Mouse (Mus musculus): ENCODE measurements around the gene Nell2. TPM values are rescaled to one million over a fixed set of nuclear protein-coding genes. Genes with fewer than 3 reads are reported as not detected.

Gene Nell2
- polyA plus RNA-seq, 1 experiment from 2014 or later, result 203 TPM

DNA sequence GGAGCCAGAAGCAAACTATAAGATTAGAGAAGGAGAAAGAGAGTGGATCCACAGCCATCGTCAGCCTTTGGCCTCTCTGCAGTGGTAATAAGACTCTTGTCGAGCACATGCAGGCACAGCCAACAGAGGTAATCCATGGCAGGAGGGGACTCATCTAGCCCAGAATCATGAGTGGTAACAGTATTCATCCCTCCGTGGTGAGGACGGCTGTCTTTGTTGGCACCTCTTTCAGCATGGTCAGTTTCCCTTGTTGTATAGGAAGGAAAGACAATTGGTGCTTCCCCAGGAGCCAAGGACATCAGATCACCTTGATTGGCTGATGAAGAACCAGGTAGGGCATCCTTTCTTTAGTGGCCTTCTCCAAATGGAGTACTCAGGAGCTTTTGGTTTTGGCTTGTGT is 419.7 kb downstream of the Nell2 start:
- 84% methylated on average over 4 of the region's 4 CpGs for WGBS
- H3K9me3 ChIP-seq, result no peaks in the 10 kb centered on the region
- no peak overlapping the region for H3K27ac ChIP-seq
- H3K4me2 ChIP-seq, result no peak overlapping the region
- H3K9ac ChIP-seq, result no peak overlapping the region
- H3K4me3 ChIP-seq, result no peak overlapping the region
- peaks cover 3% of the 10 kb centered on the region; the same call in 1 of the 2 replicates for H3K4me1 ChIP-seq
- H3K27me3 ChIP-seq (replicated peaks), result no peaks in the 10 kb centered on the region
- no peaks in the 10 kb centered on the region for H3K36me3 ChIP-seq (replicated peaks)
- no peak for ATAC-seq (replicated peaks)

DNA sequence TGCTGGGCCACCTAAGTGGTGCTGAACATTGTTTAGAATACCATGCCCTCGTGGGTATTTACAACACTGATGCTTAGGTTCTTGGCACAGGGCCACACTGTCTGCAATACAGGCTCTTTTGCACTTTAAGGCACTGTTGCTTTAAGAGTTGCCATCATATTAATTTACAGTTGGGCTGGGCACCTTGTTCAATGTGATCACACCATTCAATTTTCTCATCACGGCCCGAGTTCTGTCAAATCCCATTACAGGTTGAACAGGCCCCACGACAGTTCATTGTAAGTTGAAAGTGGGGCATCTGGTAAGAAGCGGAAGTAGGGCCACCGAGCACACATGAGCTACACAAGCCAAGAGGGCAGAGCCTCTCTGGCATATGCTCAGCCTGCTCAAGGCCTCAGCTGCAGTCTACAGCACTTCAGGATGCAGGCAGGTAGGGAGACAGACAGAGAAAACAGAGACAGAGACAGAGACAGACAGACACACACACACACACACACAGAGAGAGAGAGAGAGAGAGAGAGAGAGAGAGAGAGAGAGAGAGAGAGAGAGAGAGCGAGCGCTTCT is 421.0 kb downstream of the Nell2 start:
- ATAC-seq (replicated peaks), result no peak
- Histone ChIP-seq H3K27me3 (replicated peaks) (no peaks in the 10 kb centered on the region), H3K9me3 (no peaks in the 10 kb centered on the region), H3K4me2 (no peak overlapping the region), H3K27ac (no peak overlapping the region), H3K4me3 (no peak overlapping the region), H3K9ac (no peak overlapping the region), H3K4me1 (peaks cover 3% of the 10 kb centered on the region; the same call in 1 of the 2 replicates), H3K36me3 (replicated peaks) (no peaks in the 10 kb centered on the region)
- 56% methylated on average over 8 of the region's 8 CpGs for WGBS

DNA sequence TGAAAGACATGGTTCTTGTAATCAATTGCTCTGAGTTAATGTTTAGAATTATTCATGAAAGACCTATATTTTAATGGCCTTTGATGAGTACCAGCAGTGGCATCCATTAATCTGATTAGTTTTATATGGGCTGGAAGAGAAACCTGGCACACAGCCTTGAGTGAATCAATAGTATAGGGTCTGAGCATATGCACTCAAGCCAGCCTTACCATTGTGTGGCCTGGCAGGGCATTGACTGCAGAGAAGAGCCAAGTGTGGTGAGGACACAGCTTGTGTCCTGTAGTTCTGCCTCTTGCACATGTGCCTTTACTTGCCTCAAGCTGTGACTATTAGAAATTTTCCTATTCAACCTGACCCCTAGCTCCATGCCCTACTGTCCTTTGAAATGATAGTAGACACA is 426.8 kb downstream of the Nell2 start:
- Histone ChIP-seq H3K4me3 (no peak overlapping the region), H3K4me2 (no peak overlapping the region), H3K27me3 (replicated peaks) (no peaks in the 10 kb centered on the region), H3K4me1 (no peaks in the 10 kb centered on the region), H3K27ac (no peak overlapping the region), H3K9me3 (no peaks in the 10 kb centered on the region), H3K9ac (no peak overlapping the region), H3K36me3 (replicated peaks) (no peaks in the 10 kb centered on the region)
- no peak for ATAC-seq (replicated peaks)

DNA sequence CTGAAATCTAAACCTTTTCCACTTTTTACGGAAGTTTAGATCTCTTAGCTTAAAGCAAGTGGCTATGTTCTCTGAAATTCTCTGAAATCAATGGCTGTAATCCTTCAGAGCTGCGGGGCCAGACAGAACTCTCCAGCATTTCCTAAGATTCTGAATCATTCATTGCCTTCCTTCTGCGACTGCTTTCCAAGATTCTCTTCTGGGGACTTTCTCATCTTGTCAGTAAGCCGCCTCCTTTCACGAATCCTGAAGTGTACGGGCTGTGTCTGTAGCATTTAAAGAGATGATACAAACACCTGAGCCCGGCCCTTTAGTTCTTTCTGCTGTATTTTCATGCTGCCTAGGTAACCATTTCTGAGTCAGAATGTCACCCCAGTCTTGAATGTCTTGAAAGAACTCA is 428.2 kb downstream of the Nell2 start:
- H3K4me2 ChIP-seq, result no peak overlapping the region
- no peaks in the 10 kb centered on the region for H3K36me3 ChIP-seq (replicated peaks)
- no peak overlapping the region for H3K4me3 ChIP-seq
- H3K27me3 ChIP-seq (replicated peaks), result no peaks in the 10 kb centered on the region
- no peaks in the 10 kb centered on the region for H3K9me3 ChIP-seq
- ATAC-seq (replicated peaks), result no peak
- no peaks in the 10 kb centered on the region for H3K4me1 ChIP-seq
- H3K9ac ChIP-seq, result no peak overlapping the region
- WGBS, result 78% methylated on average over 7 of the region's 7 CpGs
- H3K27ac ChIP-seq, result no peak overlapping the region

DNA sequence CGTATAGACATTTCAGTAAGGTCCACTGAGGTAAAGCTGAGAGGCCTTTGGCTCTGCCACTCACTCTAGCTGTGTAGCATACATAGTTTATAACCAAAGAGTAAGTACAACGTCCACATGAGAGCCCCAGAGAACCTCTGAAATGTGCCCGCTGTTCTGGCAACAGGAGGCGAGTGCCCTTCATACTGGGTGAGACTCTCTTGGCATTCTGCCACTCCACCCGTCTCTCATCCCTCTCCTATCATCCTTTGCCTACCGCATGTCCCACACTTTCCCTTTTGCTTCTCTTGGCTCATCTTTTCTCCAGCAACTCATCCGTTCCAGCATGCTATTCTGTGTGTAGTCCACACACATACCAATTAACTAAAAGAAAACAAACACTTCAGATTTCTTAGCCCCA is 442.4 kb downstream of the Nell2 start:
- H3K4me1 ChIP-seq, result peaks cover 10% of the 10 kb centered on the region
- 87% methylated on average over 7 of the region's 7 CpGs for WGBS
- ATAC-seq (replicated peaks), result no peak

DNA sequence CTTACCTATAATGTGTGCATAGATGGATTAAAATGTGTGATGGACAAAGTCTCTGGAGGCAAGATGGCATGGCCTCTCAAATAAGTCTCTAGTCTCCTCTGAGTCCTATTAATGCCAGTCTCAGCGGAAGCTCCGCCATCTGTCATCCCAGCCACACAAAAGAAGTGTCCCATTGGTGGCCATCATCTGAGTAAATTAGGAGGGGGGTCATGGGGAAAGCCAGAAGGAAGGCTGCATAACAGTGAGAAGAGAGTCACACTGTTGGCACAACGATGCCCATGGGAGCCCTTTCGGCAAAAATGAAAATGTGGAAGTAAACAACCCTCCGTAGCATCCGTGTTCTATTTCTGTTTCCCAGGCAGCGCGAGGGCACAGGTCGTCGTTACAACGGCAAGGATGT is 446.7 kb downstream of the Nell2 start:
- no peaks in the 10 kb centered on the region for H3K36me3 ChIP-seq (replicated peaks)
- H3K4me2 ChIP-seq, result peak overlapping the region; percentile 20
- no peaks in the 10 kb centered on the region for H3K9me3 ChIP-seq
- H3K4me3 ChIP-seq, result no peak overlapping the region
- H3K9ac ChIP-seq, result no peak overlapping the region
- 42% methylated on average over 11 of the region's 11 CpGs for WGBS
- peaks cover 11% of the 10 kb centered on the region for H3K4me1 ChIP-seq
- ATAC-seq (replicated peaks), result peak; percentile 58; the same call in 1 of the 2 replicates
- no peaks in the 10 kb centered on the region for H3K27me3 ChIP-seq (replicated peaks)
- H3K27ac ChIP-seq, result 0 out of 2 replicates have a peak overlapping the region, but pooled peaks have one; percentile 27

More for the DNA sequence above, 442.4 kb downstream of the Nell2 start:
- H3K27me3 ChIP-seq (replicated peaks), result no peaks in the 10 kb centered on the region
- no peaks in the 10 kb centered on the region for H3K9me3 ChIP-seq
- H3K4me3 ChIP-seq, result no peak overlapping the region
- no peak overlapping the region for H3K9ac ChIP-seq
- H3K36me3 ChIP-seq (replicated peaks), result no peaks in the 10 kb centered on the region
- no peak overlapping the region for H3K27ac ChIP-seq
- no peak overlapping the region for H3K4me2 ChIP-seq

DNA sequence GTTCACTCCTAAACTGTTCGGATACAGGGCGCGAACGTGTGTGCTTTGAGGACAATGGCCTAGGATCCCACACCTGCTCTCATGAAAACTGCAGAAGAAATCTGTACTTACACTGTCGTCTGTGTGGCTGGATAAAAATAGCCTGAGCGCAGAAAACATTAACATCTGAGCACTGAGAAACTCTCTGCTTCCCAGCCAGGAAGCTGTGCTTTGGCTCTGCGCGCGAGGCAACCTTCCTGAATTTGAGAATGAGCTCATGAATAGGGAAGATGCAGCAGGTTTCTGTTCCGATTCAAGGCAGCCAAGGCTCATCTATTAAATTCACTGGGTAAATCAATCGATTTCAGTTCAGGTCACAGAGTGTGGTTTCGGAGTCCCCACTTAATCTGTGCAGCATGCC is 453.0 kb downstream of the Nell2 start:
- 56% methylated on average over 12 of the region's 12 CpGs for WGBS
- ATAC-seq (replicated peaks), result no peak
- H3K27ac ChIP-seq, result peak overlapping the region; percentile 38; the same call in 1 of the 2 replicates

DNA sequence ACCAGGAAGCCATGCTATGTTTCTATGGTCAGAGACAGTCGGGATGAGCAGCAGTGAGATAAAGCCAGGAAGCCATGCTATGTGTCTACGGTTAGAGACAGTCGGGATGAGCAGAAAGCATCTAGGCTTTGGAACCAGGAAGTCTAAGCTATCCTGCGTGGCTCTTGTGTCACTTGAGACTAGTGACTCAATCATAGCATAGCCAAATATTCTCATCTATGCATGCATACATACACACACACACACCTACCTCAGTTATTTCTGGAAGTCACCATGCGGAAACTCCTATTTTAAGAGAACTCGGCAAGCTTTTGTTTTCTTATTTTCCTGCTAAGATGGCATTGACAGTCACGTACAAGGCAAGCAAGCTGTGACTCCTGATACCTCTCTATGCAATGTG is 457.5 kb downstream of the Nell2 start:
- Histone ChIP-seq H3K9ac (no peak overlapping the region), H3K9me3 (no peaks in the 10 kb centered on the region), H3K4me1 (peaks cover 16% of the 10 kb centered on the region; the same call in 1 of the 2 replicates), H3K36me3 (replicated peaks) (no peaks in the 10 kb centered on the region), H3K4me3 (no peak overlapping the region), H3K27me3 (replicated peaks) (no peaks in the 10 kb centered on the region), H3K4me2 (no peak overlapping the region), H3K27ac (no peak overlapping the region)
- ATAC-seq (replicated peaks), result no peak
- WGBS, result 92% methylated on average over 7 of the region's 7 CpGs

More for the DNA sequence above, 453.0 kb downstream of the Nell2 start:
- H3K4me1 ChIP-seq, result peaks cover 5% of the 10 kb centered on the region; the same call in 1 of the 2 replicates
- no peak overlapping the region for H3K4me3 ChIP-seq
- H3K9me3 ChIP-seq, result no peaks in the 10 kb centered on the region
- no peak overlapping the region for H3K4me2 ChIP-seq
- no peaks in the 10 kb centered on the region for H3K36me3 ChIP-seq (replicated peaks)
- no peaks in the 10 kb centered on the region for H3K27me3 ChIP-seq (replicated peaks)
- H3K9ac ChIP-seq, result no peak overlapping the region

DNA sequence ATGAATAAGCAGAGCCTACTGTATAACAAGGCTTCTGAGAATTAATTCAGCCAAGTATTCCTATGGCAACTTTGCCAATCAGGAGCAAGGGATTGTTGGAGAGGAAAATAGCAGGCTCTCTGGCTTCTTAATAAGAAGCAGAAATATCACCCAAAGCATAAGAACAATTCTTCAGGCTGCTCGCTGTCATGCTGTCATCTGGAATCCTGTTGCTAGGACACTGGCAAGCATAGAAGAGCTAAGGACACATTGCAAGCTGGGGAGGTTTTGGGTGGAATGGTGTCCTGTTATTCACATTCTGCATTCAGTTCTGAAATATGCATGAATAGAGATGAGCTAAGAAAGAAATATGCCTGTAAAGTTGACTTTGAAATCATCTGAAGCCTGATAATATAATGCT is 459.6 kb downstream of the Nell2 start:
- Histone ChIP-seq H3K4me2 (no peak overlapping the region), H3K27ac (peak overlapping the region; percentile 4), H3K27me3 (replicated peaks) (no peaks in the 10 kb centered on the region), H3K36me3 (replicated peaks) (no peaks in the 10 kb centered on the region), H3K9ac (no peak overlapping the region), H3K9me3 (no peaks in the 10 kb centered on the region), H3K4me1 (0 out of 2 replicates have a peak, but pooled peaks cover 10% of the 10 kb centered on the region), H3K4me3 (no peak overlapping the region)
- ATAC-seq (replicated peaks), result no peak
- WGBS, result 69% methylated on average over 1 of the region's 1 CpGs

DNA sequence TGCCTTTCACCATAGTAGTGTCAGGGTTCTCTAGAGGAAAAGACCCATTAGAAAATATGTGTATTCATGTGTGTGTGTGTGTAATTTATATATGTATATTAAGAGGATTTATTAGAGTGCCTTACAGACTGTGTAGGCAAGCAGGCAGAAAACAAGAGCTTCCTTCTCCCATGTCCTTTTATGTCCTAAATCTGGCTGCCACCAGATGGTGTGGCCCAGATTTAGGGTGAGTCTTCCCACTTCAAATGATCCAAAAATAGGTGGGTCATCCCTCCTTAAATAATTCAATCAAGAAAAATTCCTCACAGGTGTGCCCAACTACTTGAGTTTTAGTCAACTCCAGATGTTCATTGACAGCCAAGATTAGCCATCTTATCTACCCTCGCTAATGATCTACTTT is 460.3 kb downstream of the Nell2 start:
- Histone ChIP-seq H3K27me3 (replicated peaks) (no peaks in the 10 kb centered on the region), H3K4me1 (0 out of 2 replicates have a peak, but pooled peaks cover 10% of the 10 kb centered on the region), H3K4me2 (no peak overlapping the region), H3K36me3 (replicated peaks) (no peaks in the 10 kb centered on the region), H3K9ac (no peak overlapping the region), H3K9me3 (no peaks in the 10 kb centered on the region), H3K27ac (no peak overlapping the region), H3K4me3 (no peak overlapping the region)
- ATAC-seq (replicated peaks), result no peak
- WGBS, result 95% methylated on average over 1 of the region's 1 CpGs

DNA sequence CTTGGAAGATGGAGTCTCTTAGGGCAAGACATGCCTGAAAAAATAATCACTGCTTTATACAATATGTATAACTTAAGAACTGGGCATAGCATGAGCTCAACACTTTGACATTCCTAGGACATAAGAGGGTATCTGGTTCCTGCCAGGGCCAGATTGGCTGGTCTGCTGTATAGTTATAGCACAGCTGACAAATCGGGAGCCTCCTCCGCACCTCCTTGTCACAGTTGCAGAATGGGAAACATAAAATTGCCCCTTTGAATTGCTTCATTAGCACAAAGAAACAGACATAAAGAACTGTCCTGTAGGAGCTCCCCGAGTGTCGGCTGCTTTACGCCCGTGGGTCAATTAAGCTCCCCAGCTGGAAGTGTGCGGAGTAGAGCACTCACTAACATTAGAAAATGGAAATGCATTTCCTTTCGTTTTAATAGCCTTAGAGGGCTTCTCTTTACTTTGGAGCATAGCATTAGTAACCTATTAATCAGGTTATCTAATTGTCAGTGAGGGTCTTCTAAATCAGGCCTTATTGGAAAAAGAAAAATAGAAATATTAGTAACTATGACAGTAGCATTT is 473.2 kb downstream of the Nell2 start:
- Histone ChIP-seq H3K9ac (no peak overlapping the region), H3K4me3 (no peak overlapping the region), H3K4me1 (no peaks in the 10 kb centered on the region), H3K36me3 (replicated peaks) (no peaks in the 10 kb centered on the region), H3K27me3 (replicated peaks) (no peaks in the 10 kb centered on the region), H3K4me2 (no peak overlapping the region), H3K9me3 (no peaks in the 10 kb centered on the region), H3K27ac (no peak overlapping the region)
- ATAC-seq (replicated peaks), result no peak
- 41% methylated on average over 8 of the region's 8 CpGs for WGBS

DNA sequence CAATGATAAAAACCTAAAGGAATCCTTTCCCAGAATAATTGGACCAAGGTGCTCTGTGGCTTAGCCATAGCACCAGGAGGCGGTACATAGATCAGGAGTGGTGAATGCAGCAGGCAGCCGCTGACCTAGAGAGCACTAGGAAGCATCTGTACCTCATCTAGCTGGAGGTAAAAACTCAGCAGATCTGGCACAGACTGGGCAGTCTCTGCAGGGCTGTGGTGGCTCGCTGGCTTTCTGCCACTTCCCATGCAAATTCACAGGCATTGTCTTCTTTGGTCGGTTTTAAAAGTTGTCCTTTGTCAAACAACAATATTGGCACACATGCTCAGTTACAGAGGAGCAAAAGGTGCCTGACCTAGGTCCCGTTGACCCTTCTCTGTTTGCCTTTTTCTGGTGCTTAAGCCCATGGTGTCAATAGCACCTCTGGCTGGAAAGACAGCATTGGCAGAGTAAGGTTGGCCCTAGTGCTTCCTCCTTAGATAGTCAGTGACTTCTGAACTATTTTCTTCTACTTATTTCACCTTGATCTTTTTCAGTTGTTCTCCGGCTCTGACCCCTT is 479.1 kb downstream of the Nell2 start:
- Histone ChIP-seq H3K4me1 (0 out of 2 replicates have a peak, but pooled peaks cover under 1% of the 10 kb centered on the region), H3K4me2 (no peak overlapping the region), H3K4me3 (no peak overlapping the region), H3K27me3 (replicated peaks) (no peaks in the 10 kb centered on the region), H3K9me3 (no peaks in the 10 kb centered on the region), H3K27ac (no peak overlapping the region), H3K36me3 (replicated peaks) (no peaks in the 10 kb centered on the region), H3K9ac (no peak overlapping the region)
- ATAC-seq (replicated peaks), result no peak
- 72% methylated on average over 6 of the region's 6 CpGs for WGBS

DNA sequence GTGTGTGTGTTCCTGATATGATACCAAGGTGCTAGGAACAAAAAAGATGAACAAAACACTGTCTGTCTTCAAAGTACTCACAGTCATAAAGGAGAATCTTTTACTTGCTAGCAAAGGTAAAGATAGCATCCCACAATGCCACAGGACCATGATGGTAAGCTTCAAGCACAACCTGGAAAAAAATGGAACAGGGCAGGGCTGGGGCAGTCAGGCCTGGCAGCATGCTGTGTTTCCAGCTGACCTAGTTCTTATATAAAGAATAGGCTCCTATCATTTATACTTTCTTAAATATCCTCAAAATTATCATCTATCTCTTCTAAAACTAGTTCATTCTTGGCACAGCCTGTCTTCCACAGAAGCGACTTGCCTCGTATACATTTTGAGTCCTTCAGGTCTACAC is 480.9 kb downstream of the Nell2 start:
- no peak overlapping the region for H3K4me2 ChIP-seq
- ATAC-seq (replicated peaks), result no peak
- H3K9ac ChIP-seq, result no peak overlapping the region
- no peaks in the 10 kb centered on the region for H3K27me3 ChIP-seq (replicated peaks)
- 90% methylated on average over 2 of the region's 2 CpGs for WGBS
- no peak overlapping the region for H3K4me3 ChIP-seq
- H3K27ac ChIP-seq, result no peak overlapping the region
- 0 out of 2 replicates have a peak, but pooled peaks cover 7% of the 10 kb centered on the region for H3K4me1 ChIP-seq
- no peaks in the 10 kb centered on the region for H3K9me3 ChIP-seq
- no peaks in the 10 kb centered on the region for H3K36me3 ChIP-seq (replicated peaks)
